Mouse (Mus musculus) ZHBTc4 (cell line): ENCODE results near the gene Ssmem1.

ENCODE experiments used
- DNase-seq: peaks from one replicate; pipeline ENCODE4 v3.0.0-alpha.2; 2011; ENCODE audit warnings: low read depth, low spot score

Ssmem1 gene

DNA sequence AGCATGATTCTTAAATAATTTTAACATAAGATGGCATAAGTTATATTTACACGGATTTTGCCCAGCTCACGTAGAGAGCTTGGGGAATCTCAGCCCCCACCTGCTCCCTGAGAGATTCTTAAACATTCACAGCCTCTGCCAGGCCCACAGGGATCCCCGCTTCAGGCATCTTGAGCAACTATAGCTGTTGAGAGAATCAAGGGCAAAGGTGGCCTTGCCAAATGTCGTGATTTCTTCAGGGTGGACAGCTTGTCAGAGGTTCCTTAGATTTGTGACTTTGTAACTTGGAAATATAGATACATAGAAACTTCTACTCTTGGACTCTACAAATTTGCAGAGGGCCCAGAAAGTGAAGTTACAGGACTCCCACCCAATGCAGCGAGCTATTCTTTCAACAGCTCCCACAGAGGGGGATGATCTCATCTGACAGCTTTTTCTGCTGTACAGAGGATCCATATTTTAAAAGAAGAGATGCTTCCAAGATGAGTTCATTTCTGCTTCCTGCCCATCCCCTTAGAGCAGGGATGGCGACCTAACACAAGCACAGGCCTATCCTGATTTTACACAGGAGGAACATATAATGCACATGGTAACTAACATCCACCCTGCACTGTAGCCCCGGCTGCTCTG, 43.8 kb downstream of the Ssmem1 start:
- no peak for DNase-seq

DNA sequence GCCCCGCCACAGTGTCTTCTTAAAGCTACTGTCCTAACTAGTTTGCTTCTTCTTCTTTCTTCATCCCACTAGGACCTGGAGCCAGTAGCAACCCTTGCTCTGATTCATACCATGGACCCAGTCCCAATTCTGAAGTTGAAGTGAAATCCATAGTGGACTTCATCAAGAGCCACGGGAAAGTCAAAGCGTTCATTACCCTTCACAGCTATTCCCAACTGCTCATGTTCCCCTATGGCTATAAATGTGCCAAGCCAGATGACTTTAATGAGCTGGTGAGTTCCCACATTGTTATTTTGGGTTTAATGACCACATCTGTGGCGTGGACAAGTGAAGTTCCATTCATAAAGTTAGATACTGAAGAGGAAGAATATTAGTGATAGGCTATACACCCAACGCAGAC, 44.4 kb downstream of the Ssmem1 start:
- DNase-seq = no peak

DNA sequence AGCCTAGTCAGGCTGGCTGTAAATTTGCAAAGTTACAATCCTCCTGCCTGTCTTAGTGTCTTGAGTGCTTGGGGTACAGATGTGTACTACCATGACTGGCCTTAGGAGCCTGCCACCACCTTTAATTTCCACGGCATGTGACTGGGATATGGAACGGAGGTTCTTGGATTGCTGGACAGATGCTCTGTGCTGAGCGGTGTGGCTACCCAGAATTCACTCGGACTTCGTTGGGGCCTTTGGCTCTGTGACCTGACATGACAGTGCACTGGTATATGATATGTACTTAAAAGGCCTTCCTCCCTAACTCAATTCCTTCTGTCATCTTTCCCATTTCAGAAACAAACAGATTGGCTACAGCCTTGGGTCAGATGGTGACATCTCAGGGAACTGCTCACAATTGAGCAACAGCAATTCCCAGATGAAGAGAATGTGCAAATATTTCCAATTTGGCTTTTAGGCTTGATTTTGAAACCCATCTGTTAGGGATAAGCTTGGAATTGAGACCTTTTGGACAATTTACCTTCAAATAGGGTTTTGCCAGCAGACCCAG, 45.0 kb downstream of the Ssmem1 start:
- no peak for DNase-seq

DNA sequence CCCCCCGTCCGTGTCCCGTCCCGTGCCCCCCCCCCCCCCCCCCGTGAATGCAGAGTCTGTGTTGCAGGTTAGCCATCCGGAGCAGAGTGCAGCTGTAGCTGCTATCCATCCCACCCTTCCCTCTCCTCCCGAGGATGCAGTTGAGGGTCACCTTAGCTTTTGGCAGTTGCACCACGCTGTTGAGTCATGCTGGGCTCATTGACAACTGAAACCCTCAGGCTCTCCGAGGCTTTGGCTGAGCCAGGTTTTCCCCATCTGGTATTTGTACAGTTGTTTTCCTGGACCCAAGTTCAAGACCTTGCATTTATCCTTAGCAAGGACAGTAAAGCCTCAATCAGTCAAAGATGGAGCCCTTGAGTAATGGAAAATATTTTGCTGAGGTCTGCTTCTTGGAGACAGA, 46.4 kb downstream of the Ssmem1 start:
- peak; percentile 22 for DNase-seq

DNA sequence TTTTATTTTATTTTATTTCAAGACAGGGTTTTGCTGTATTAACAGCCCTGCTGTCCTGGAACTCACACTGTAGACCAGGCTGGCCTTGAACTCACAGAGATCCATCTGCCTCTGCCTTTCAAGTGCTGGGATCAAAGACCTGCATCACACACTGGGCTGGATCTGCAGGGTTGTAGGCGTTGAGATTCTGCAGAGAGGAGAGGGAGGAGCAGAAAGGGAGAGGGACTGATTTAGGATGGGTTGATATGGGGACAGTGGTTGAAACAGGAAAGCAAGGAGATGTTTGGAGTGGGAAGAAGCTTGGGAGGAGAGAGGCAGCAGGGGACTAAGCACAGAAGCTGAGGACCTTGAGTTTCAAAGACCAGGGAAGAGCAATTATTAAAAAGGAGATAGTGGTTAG, 50.1 kb downstream of the Ssmem1 start:
- DNase-seq = no peak

DNA sequence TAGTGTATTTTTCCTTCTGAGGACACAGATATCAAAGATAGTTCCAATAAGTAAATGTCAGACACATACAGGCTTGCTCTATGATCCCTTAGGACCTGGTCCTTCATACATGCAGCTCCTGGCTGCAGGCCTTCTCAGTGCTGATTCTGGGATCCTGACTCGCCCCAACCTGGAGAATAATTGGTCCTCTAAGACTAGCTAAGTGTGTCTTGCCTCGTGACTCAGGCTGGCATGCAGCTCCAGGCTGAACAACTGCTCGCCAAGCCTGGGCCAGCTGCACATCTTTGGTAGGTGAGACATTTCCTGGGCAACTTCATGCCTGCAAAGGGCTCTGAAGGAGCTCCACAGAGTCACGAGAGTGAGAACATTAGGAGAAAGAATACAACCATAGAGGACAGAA, 52.5 kb downstream of the Ssmem1 start:
- no peak for DNase-seq

DNA sequence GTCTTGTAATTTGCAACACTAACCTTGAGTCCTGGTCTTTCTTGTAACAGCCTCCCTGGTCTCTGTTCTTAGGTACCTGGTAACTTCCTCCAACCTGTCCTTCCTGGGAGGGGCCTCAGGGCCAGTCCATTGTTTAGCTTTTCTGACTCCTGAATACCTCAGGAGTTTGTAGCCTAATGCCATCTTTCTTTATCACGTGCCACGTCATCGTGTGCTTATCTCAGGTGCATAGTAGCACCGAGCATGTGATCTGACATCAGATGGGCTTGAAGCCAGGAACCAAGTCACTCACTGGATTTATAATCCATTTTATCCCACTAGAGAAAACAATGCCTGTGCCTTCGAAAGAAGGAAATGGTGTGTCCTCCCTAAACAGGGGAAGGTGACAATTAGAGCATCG, 53.9 kb downstream of the Ssmem1 start:
- DNase-seq = no peak

DNA sequence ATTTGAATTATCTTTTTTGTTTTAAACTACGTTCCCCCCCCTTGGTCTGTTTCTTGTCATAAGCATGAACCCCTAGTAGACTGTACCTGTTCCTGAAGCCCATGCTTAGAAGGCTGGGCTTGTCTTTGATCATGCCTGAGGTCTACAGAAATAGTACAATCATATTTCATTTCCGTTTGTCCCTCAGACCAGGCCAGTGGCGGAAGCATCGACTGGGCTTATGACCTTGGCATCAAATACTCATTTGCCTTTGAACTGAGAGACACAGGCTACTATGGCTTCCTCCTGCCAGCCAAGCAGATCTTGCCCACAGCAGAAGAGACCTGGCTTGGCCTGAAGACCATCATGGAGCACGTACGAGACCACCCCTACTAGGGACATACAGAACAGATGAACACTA, 54.4 kb downstream of the Ssmem1 start:
- no peak for DNase-seq

DNA sequence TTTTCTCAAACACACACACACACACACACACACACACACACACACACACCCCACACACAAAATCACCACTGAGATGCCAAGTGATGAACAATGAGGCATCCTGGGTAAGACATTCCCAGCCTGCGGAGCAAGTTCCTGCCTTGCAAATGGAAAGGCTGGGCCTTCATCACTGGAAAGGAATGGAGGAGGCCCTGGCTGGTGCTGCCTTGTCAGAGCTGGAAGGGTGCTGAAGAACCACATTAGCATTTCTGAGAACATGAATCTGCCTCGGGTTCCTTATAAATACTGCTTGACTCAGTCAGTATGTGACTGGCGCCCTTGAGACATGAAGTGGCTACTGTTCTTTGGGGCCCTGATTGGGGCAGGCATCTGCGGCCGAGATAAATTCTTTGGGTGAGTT, 58.4 kb downstream of the Ssmem1 start, which contains the start of gene Cpa4:
Cpa4 (plus strand) TSS at position 301 of the 400 bp plus-strand sequence.
- no peak for DNase-seq

DNA sequence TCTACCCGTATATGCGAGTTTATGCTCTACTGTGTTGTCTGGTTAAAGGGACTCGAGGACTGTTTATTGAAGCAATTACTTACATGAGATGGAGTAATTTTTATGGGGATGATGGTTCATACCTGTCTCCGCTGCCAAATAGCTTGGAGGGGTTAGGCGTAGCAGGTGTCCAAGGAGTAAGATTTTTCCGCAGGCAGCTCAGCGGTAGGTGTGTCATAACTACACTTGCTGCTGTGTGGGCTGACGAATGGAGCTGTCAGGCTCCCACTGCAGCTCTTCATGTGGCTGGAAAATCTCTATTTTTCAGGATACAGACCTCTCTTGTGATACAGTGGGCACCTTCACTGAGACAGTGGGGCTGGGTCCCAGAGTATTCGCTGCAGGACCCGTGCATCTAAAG, 59.7 kb downstream of the Ssmem1 start:
- DNase-seq = no peak
